Mouse (Mus musculus) intestine, postnatal 0 days (tissue): ENCODE results near the gene Heatr6. TPM values are rescaled to one million over a fixed set of nuclear protein-coding genes. Genes with fewer than 3 reads are reported as not detected.
A peak's percentile ranks its signal among the peaks of the same experiment; 100 is the strongest.

Experiments
- ATAC-seq: fragments of 200-750 bp; cut with Nextera tagmentation; 2 replicates; pipeline ENCODE4 v1.8.0; 2017; ENCODE audit warnings: mild to moderate bottlenecking, moderate TSS enrichment, moderate library complexity
- H3K27ac ChIP-seq: fragments of 300-500 bp; sonication (generic); 2 replicates; pipeline ENCODE4 v1.5.1; 2014; ENCODE audit warnings: mild to moderate bottlenecking, low read depth, low read length, moderate library complexity
- H3K27me3 ChIP-seq: fragments of 300-500 bp; sonication (generic); replicated peaks from 2 replicates; pipeline ENCODE4 v1.6.1; 2014; ENCODE audit warnings: low read length, mixed read lengths; ENCODE audit not compliant: control insufficient read depth, insufficient read depth
- H3K36me3 ChIP-seq: fragments of 300-500 bp; sonication (generic); 2 replicates; pipeline ENCODE4 v1.6.1; 2014; ENCODE audit warnings: mild to moderate bottlenecking, moderate library complexity; ENCODE audit not compliant: control insufficient read depth, insufficient read depth
- H3K4me1 ChIP-seq: fragments of 300-500 bp; sonication (generic); replicated peaks from 2 replicates; pipeline ENCODE4 v1.6.1; 2014; ENCODE audit warnings: antibody characterized with exemption, low read length, mixed read lengths; ENCODE audit not compliant: control insufficient read depth, insufficient read depth
- H3K4me2 ChIP-seq: fragments of 300-500 bp; sonication (generic); replicated peaks from 2 replicates; pipeline ENCODE4 v1.6.1; 2014; ENCODE audit warnings: low read depth, mild to moderate bottlenecking, moderate library complexity
- H3K4me3 ChIP-seq: fragments of 300-500 bp; sonication (generic); 2 replicates; pipeline ENCODE4 v1.5.1; 2014; ENCODE audit warnings: low read depth, low read length
- H3K9ac ChIP-seq: fragments of 300-500 bp; sonication (generic); 2 replicates; pipeline ENCODE4 v1.6.1; 2014; ENCODE audit warnings: mild to moderate bottlenecking, low read depth, low read length
- H3K9me3 ChIP-seq: fragments of 300-500 bp; sonication (generic); 2 replicates; pipeline ENCODE4 v1.6.1; 2016; ENCODE audit warnings: mixed run types; ENCODE audit not compliant: control insufficient read depth
- CTCF ChIP-seq: sonication (generic); IDR thresholded peaks from 2 replicates; pipeline ENCODE4 v1.5.1; 2016; ENCODE audit warnings: low read depth, mild to moderate bottlenecking, control low read depth, antibody characterized with exemption, moderate library complexity
- WGBS: fragments of 180-500 bp; shearing (Covaris S2); extraction: QIAGEN DNeasy Blood & Tissue Kit; methylation state at CpG from one replicate; pipeline ENCODE4 v1.1.7; 2014; 5-methylcytosine and 5-hydroxymethylcytosine counted together
- polyA plus RNA-seq: library from polyadenylated mRNA; unstranded; fragments of >200 nt; fragmentation: Nextera tagmentation; extraction: Ambion mirVana; gene quantifications from 2 replicates; pipeline ENCODE4 v1.2.1, GENCODE M21; 2015

The Heatr6 gene
- polyA plus RNA-seq, 1 experiment from 2014 or later: 7.7 TPM

- Histone ChIP-seq H3K9ac (no peak overlapping the region), H3K9me3 (no peaks in the 10 kb centered on the region), H3K27ac (no peak overlapping the region), H3K4me3 (no peak overlapping the region), H3K36me3 (peaks cover 87% of the 10 kb centered on the region), H3K4me1 (no peaks in the 10 kb centered on the region), H3K4me2 (no peak overlapping the region), H3K27me3 (no peaks in the 10 kb centered on the region)
- 95% methylated on average over 4 of the region's 4 CpGs for WGBS
- ATAC-seq: no peak
- no peak for TF ChIP-seq CTCF
Observed at GRCm38 (mm10) chr11:83768976-83769375, 15.5 kb downstream of the Heatr6 start.

GRCm38 (mm10) chr11:83771014-83771413 lies 17.5 kb downstream of the Heatr6 start:
- Histone ChIP-seq H3K9ac (no peak overlapping the region), H3K4me2 (no peak overlapping the region), H3K27me3 (no peaks in the 10 kb centered on the region), H3K9me3 (no peaks in the 10 kb centered on the region), H3K36me3 (peaks cover 87% of the 10 kb centered on the region), H3K27ac (no peak overlapping the region), H3K4me3 (no peak overlapping the region), H3K4me1 (no peaks in the 10 kb centered on the region)
- no peak for ATAC-seq
- no peak for TF ChIP-seq CTCF
- 92% methylated on average over 7 of the region's 7 CpGs for WGBS

- H3K27me3 ChIP-seq: no peaks in the 10 kb centered on the region
- H3K27ac ChIP-seq: no peak overlapping the region
- H3K9ac ChIP-seq: no peak overlapping the region
- no peak for ATAC-seq
- TF ChIP-seq CTCF: no peak
- H3K4me3 ChIP-seq: no peak overlapping the region
- H3K9me3 ChIP-seq: no peaks in the 10 kb centered on the region
- WGBS: 95% methylated on average over 6 of the region's 6 CpGs
- H3K4me2 ChIP-seq: no peak overlapping the region
- H3K4me1 ChIP-seq: no peaks in the 10 kb centered on the region
- H3K36me3 ChIP-seq: peaks cover 87% of the 10 kb centered on the region
Observed at GRCm38 (mm10) chr11:83772341-83772740, 18.8 kb downstream of the Heatr6 start.

GRCm38 (mm10) chr11:83773691-83774090 lies 20.2 kb downstream of the Heatr6 start:
- Histone ChIP-seq H3K27me3 (no peaks in the 10 kb centered on the region), H3K27ac (peak overlapping the region; percentile 7; the same call in 1 of the 2 replicates), H3K36me3 (peaks cover 82% of the 10 kb centered on the region), H3K4me3 (no peak overlapping the region), H3K9me3 (no peaks in the 10 kb centered on the region), H3K9ac (no peak overlapping the region), H3K4me2 (no peak overlapping the region), H3K4me1 (no peaks in the 10 kb centered on the region)
- 93% methylated on average over 16 of the region's 16 CpGs for WGBS
- ATAC-seq: no peak
- no peak for TF ChIP-seq CTCF

- Histone ChIP-seq H3K9ac (no peak overlapping the region), H3K4me2 (no peak overlapping the region), H3K9me3 (no peaks in the 10 kb centered on the region), H3K27ac (no peak overlapping the region), H3K36me3 (peaks cover 84% of the 10 kb centered on the region), H3K4me3 (no peak overlapping the region), H3K4me1 (no peaks in the 10 kb centered on the region), H3K27me3 (no peaks in the 10 kb centered on the region)
- no peak for ATAC-seq
- no peak for TF ChIP-seq CTCF
- 92% methylated on average over 11 of the region's 11 CpGs for WGBS
Observed at GRCm38 (mm10) chr11:83774324-83774723, 20.8 kb downstream of the Heatr6 start.

GRCm38 (mm10) chr11:83776798-83777197 lies 23.3 kb downstream of the Heatr6 start:
- no peaks in the 10 kb centered on the region for H3K4me1 ChIP-seq
- peaks cover 88% of the 10 kb centered on the region for H3K36me3 ChIP-seq
- H3K9ac ChIP-seq: no peak overlapping the region
- no peak for ATAC-seq
- H3K4me3 ChIP-seq: no peak overlapping the region
- H3K9me3 ChIP-seq: no peaks in the 10 kb centered on the region
- H3K27ac ChIP-seq: no peak overlapping the region
- no peak for TF ChIP-seq CTCF
- H3K4me2 ChIP-seq: no peak overlapping the region
- H3K27me3 ChIP-seq: no peaks in the 10 kb centered on the region
- WGBS: 89% methylated on average over 8 of the region's 8 CpGs
